Mouse (Mus musculus) kidney, postnatal 25 days (tissue): ENCODE measurements around the gene Ankrd33.

ENCODE experiments used
- DNase-seq, 2 experiments: peaks; one replicate each; pipeline ENCODE4 v3.0.0; 2021; ENCODE audit warnings: mixed read lengths in 2 of 2

The Ankrd33 gene

GRCm38 (mm10) chr15:101126876-101127544, 11.5 kb downstream of the Ankrd33 start:
- DNase-seq = peak in 1 of 2 experiments; percentile 58

- DNase-seq = peak; percentile 77 to 79
These were observed 12.9 kb downstream of the Ankrd33 start, which contains the start of gene Acvrl1 for GRCm38 (mm10) chr15:101128181-101129089. Gene Acvrl1 (plus strand): TSS chr15:101128522.

GRCm38 (mm10) chr15:101129412-101129811, 13.9 kb downstream of the Ankrd33 start:
- no peak for DNase-seq

GRCm38 (mm10) chr15:101131498-101131897, 15.9 kb downstream of the Ankrd33 start:
- peak in 1 of 2 experiments; percentile 50 for DNase-seq

GRCm38 (mm10) chr15:101132041-101132440, 16.5 kb downstream of the Ankrd33 start:
- DNase-seq = no peak

GRCm38 (mm10) chr15:101132761-101133160, 17.2 kb downstream of the Ankrd33 start:
- DNase-seq = peak in 1 of 2 experiments; percentile 38

- peak in 1 of 2 experiments; percentile 49 for DNase-seq
These were observed 18.6 kb downstream of the Ankrd33 start for GRCm38 (mm10) chr15:101133993-101134704.

- peak in 1 of 2 experiments; percentile 24 for DNase-seq
These were observed 19.9 kb downstream of the Ankrd33 start for GRCm38 (mm10) chr15:101135405-101135804.

- peak in 1 of 2 experiments; percentile 45 for DNase-seq
These were observed 21.9 kb downstream of the Ankrd33 start for GRCm38 (mm10) chr15:101137455-101137854.

- DNase-seq = no peak
These were observed 23.1 kb downstream of the Ankrd33 start for GRCm38 (mm10) chr15:101138675-101139074.

GRCm38 (mm10) chr15:101139885-101140284, 24.3 kb downstream of the Ankrd33 start:
- peak; percentile 52 to 74 for DNase-seq

GRCm38 (mm10) chr15:101140587-101140986, 25.0 kb downstream of the Ankrd33 start:
- peak in 1 of 2 experiments; percentile 26 for DNase-seq

- DNase-seq = peak; percentile 73 to 89
These were observed 25.5 kb downstream of the Ankrd33 start for GRCm38 (mm10) chr15:101141061-101141541.

- DNase-seq = peak in 1 of 2 experiments; percentile 43
These were observed 27.1 kb downstream of the Ankrd33 start for GRCm38 (mm10) chr15:101142672-101143071.

GRCm38 (mm10) chr15:101143494-101143893, 27.9 kb downstream of the Ankrd33 start:
- peak; percentile 63 to 74 for DNase-seq

- peak in 1 of 2 experiments; percentile 63 for DNase-seq
These were observed 28.6 kb downstream of the Ankrd33 start for GRCm38 (mm10) chr15:101144176-101144575.

GRCm38 (mm10) chr15:101144779-101145178, 29.2 kb downstream of the Ankrd33 start:
- peak; percentile 66 to 84 for DNase-seq

- peak; percentile 98 to 99 for DNase-seq
These were observed 30.0 kb downstream of the Ankrd33 start for GRCm38 (mm10) chr15:101145424-101146099.

- DNase-seq = peak in 1 of 2 experiments; percentile 55
These were observed 30.8 kb downstream of the Ankrd33 start for GRCm38 (mm10) chr15:101146100-101146965.

- peak in 1 of 2 experiments; percentile 39 for DNase-seq
These were observed 31.8 kb downstream of the Ankrd33 start for GRCm38 (mm10) chr15:101147115-101147909.
